Mouse (Mus musculus): Measurements from ENCODE around the gene Zfp280c.
A peak's percentile ranks its signal among the peaks of the same experiment; 100 is the strongest.

The Zfp280c gene

DNA sequence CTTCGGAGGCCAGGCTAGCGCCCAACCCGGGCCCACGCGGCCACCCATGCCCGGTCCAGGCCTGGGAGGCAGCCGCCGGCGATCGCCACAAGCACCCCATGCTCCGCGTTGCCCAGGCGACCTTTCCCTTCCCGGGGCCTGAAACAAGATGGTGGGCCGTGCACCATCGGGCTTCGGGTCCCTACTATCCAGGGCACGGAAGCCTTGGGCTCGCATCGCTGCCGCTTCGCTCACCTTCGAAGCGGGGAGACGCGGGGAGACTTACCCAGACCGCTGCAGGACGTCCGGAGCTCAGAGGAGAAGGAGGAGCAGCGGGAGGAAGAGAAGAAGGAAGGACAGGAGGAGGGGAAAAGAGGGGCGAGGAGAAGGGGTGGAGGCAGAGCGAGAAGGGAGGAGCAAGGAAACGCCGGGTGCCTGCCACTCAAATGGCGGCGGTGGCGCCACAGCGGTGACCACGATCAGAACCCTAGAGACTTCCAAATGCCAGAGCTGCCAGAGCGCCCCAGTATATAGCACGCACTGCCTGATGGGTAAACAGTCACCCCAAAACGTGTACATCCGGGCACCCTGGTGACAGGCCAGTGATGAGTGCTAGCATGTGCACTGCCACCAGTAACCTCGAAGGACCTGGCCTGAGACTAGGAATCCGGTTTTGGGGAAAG is at the start of gene Zfp280c:
TSS of gene Zfp280c (minus strand) at position 406 of the 662 bp plus-strand sequence.
- DNase-seq (ENCODE audit: low read depth, low spot score), result peak; percentile 63

GRCm38 (mm10) chrX:48637032-48637431 is 42.7 kb upstream of the Zfp280c start:
- no peak for DNase-seq (ENCODE audit: low read depth, low spot score)

DNA sequence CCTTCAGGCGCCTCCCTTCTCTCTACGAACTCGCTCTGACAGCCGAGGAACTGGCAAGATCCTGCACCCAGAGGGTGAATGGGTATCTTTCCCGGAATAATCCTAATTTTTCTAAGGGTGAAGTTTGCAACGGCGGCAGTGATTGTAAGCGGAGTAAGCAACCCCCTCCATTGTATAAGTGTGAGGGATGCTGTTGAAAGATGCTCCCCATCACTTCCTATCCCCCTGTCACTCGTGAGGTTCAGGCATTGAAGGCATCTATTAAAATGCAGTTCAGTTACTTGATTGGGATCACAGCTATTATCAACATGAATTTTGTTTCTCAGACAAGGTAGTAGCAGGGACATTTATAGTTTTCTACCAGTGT is 29.7 kb upstream of the Zfp280c start:
- DNase-seq (ENCODE audit: low read depth, low spot score), result no peak

DNA sequence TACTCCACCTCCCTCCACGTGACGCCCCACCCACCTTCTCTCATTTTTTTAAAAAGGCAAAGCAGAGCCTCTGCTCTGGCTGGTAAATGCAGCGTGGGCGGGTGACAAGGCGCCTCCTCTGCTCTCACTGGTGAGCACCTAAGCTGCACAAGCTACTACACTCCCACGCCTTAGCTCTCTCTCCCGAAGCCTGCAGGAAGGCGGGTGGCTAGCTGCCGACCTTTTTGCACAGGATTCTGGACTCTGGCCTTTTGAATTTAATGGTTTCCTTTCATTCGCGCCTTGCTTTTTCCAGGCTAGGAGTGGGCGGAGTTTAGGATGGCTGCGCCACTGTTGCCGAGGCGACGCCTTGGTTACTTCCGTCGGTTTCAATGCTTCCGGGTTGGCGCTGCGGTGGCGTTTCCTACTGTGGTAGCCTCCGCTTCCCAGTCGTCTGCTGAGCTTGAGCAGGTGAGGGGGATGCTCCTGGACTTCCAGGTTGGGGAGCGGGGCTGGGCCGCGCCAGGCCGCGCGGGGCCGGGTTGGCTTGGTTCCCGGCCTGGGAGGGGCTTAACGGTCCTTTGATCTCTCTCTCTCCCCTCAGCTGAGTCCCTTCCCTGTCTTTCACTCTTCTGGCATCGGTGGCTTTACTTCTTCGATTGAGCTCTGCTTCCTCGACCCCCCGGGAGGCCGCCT is 29.2 kb upstream of the Zfp280c start, which contains the start of gene Slc25a14:
TSS of gene Slc25a14 (plus strand) at position 35 of the 675 bp plus-strand sequence.
- DNase-seq (ENCODE audit: low read depth, low spot score), result peak; percentile 78

- DNase-seq (ENCODE audit: low read depth, low spot score), result no peak
Observed at GRCm38 (mm10) chrX:48623049-48623378, 28.7 kb upstream of the Zfp280c start.

DNA sequence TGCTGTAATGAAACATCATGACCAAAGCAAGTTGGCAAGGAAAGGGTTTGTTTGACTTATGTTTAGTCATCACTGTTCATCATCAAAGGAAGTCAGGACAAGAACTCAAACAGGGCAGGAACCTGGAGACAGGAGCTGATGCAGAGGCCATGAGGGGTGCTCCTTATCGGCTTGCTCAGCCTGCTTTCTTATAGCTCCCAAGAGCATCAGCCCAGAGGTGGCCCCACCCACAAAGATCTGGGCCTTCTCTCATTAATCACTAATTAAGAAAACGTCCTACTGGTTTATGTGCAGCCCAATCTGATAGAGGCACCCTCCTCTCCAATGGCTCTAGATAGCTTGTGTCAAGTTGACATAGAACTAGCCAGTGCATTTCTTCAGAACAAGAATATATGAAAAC is 10.6 kb upstream of the Zfp280c start:
- DNase-seq (ENCODE audit: low read depth, low spot score), result no peak

DNA sequence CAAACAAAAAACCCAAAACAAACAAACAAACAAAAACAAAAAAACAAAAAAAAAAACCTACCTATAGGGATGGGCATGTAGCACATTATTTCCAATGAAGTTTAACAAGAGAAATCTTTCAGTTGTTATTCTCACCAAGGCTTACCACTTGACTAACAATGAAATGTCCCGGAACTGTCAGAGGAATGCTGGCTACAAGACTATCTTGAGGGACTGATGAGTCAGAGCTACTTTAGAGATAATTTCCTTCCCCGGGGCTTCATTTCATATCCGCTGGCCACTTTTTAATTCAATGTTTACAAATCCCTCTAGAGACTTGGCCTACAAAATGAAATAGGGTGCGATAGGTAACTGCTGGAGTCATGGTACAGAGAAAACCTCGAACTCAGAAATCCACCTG is 2.6 kb upstream of the Zfp280c start:
- DNase-seq (ENCODE audit: low read depth, low spot score), result no peak

GRCm38 (mm10) chrX:48596053-48596452 is 1.7 kb upstream of the Zfp280c start:
- DNase-seq (ENCODE audit: low read depth, low spot score), result no peak

GRCm38 (mm10) chrX:48593721-48594098 is 594 bp downstream of the Zfp280c start:
- DNase-seq (ENCODE audit: low read depth, low spot score), result peak; percentile 4

DNA sequence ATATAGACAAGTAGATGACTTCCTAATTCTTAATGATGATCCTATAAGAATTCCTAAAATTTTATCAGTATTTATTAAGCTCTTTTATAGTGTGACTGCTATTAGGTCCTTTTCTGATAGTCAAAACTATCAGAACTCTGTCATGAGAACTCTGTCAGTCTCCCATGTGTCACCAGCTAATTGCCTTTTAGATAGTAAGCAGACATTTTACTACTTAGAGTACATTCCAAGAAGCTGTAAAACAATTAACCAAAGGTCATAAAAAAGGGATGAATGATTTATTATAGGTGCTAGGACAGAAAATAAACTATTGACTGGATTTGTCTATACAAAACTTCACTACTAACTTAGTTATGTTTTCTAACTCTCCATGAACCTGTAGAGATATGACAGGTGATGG is 11.0 kb downstream of the Zfp280c start:
- DNase-seq (ENCODE audit: low read depth, low spot score), result no peak

GRCm38 (mm10) chrX:48532175-48532574 is 62.1 kb downstream of the Zfp280c start:
- DNase-seq (ENCODE audit: low read depth, low spot score), result peak; percentile 64

GRCm38 (mm10) chrX:48526435-48526834 is 67.9 kb downstream of the Zfp280c start:
- no peak for DNase-seq (ENCODE audit: low read depth, low spot score)

DNA sequence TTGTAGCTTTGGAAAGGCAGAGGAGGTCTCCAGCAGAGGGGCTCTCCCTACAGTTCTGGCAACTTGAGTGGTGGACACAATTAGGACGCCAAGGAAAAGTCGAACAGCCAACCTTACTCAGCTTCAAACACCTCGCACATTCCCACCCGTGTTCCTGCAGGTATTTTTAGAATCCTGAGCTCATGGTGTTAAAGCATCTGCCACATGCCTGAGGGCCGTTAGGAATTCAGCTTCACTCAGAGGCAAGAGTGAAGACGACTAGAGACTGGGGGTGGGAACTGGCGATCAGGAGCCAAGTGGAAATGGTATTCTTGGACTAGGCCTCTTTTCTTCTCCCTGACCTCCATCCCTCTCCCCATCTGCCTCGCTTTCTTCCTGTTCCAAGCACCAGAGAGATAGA is 68.4 kb downstream of the Zfp280c start:
- DNase-seq (ENCODE audit: low read depth, low spot score), result no peak

DNA sequence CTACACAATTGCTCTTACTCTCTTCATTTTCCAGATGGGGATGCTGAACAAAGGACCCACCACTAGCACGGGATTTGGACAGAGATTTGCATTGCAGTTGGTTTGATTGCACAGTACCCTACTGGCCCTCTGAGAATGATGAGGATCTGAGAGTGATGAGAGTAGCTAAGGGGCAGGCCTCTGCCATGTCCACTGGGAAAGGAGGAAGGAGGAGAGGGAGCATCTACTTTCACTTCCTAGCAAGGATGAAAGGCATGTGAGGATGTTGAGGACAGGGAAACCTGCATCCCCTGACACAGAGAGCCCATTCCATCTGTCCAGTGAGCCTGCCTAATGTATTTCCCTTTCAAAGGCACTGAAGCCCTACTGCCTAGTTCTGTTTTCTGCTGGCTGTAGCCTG is 69.0 kb downstream of the Zfp280c start:
- no peak for DNase-seq (ENCODE audit: low read depth, low spot score)

DNA sequence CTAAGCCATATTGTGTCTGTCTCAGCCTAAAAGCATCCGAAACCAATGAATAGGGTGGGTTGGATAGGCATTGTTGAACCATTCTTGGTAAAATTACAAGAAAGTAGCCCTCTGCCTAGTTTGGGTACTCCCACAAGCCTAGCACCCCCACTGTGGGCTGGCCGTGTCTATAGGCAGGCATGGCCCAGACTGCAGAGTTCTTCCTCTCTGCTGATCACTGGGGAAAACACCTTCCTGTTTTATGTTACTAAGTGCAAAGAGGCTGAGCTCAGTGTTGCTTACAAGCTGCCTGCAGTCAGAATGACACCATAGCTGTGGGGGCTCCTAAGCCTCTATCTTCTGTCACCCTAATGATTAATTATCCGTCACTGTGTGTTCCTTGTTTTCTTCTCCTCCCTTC is 70.8 kb downstream of the Zfp280c start:
- no peak for DNase-seq (ENCODE audit: low read depth, low spot score)

- DNase-seq (ENCODE audit: low read depth, low spot score), result no peak
Observed at GRCm38 (mm10) chrX:48521651-48522050, 72.7 kb downstream of the Zfp280c start.

GRCm38 (mm10) chrX:48519549-48520085 is 74.7 kb downstream of the Zfp280c start:
- DNase-seq (ENCODE audit: low read depth, low spot score), result no peak

- DNase-seq (ENCODE audit: low read depth, low spot score), result peak; percentile 29
Observed at GRCm38 (mm10) chrX:48518808-48519548, 75.3 kb downstream of the Zfp280c start, which contains the start of gene Rab33a. Gene Rab33a, plus strand, starts transcription at chrX:48519285.

- DNase-seq (ENCODE audit: low read depth, low spot score), result peak; percentile 45
Observed at GRCm38 (mm10) chrX:48518211-48518807, 76.0 kb downstream of the Zfp280c start.

DNA sequence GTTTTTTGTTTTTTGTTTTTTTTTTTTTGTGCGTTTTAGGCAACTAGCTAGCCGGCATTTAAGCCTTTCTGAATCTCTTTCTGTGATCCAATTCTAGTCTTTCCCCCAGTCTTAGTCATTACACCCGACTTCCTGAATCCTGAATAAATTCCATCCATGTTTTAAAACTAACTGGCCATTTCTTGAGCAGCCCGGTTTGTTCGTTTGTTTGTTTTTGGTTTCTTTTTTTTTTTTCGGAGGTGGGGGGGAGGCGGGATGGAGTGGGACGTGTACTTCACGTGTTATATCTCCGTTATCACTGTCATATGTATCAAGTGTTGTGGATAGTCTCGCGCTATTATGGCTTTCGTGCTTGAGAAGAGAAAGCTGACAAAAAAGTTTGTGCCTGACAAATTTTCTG is 80.5 kb downstream of the Zfp280c start:
- DNase-seq (ENCODE audit: low read depth, low spot score), result peak; percentile 21

DNA sequence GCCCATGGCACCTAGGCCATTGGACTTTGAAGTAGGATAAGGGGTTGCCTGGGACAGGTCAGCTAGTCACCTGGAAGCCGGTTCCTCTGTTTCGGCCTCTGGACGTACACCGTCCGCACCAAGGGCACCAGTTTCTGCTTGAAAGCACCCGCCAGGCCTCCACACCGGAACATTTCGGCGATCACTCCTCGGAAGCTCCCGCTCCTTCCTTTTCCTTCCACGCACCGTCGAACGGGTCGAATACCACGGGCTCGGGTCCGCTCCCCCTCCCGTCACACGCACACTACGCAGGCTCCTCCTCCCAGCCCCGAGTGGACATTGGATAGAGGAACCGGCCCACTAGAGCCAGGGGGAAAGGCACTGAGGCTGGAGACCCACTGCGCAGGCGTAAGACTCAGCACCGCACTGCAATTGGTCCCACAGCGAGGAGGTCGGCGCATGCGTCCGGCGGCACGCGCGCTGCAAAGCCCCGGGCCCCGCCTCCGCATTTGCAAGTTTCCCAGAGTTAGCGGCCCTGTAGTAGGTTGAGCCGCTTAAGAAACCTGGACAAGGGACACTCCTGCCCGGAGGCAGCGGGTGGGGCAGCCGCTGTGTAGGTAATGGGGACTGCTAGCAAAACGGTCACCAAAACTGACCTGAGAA is 81.0 kb downstream of the Zfp280c start, which contains the start of gene Aifm1:
TSS of gene Aifm1 (minus strand) at position 398 of the 642 bp plus-strand sequence.
- peak; percentile 93 for DNase-seq (ENCODE audit: low read depth, low spot score)
